Mouse (Mus musculus): Measurements from ENCODE around the gene Six6. TPM values are rescaled to one million over a fixed set of nuclear protein-coding genes. Genes with fewer than 3 reads are reported as not detected.

Six6 gene
- not detected in 2 replicates for polyA plus RNA-seq (2015; fragmentation: Nextera tagmentation; extraction: Ambion mirVana)

DNA sequence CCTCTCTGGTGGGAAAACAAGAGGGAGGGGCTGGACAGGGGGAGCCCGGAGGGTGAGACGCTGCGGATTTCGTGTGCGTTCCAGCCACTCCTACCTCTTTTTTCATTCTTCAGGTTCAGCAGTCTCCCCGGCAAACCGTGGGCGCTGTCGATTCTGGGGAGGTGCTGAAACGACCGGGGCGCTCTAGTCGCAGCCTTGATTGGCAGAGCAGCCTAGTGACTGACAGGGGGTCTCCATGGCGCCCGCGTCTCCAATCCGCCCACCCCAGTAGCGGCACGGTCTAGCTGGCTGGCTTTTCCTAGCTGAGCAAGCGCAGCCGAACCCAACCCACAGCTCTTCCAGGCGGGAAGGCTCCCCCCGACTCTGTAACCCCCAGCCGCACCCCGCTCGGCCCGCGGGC, at the start of gene Six6:
Gene Six6, plus strand, starts transcription at position 277 of the 400 bp plus-strand sequence.

DNA sequence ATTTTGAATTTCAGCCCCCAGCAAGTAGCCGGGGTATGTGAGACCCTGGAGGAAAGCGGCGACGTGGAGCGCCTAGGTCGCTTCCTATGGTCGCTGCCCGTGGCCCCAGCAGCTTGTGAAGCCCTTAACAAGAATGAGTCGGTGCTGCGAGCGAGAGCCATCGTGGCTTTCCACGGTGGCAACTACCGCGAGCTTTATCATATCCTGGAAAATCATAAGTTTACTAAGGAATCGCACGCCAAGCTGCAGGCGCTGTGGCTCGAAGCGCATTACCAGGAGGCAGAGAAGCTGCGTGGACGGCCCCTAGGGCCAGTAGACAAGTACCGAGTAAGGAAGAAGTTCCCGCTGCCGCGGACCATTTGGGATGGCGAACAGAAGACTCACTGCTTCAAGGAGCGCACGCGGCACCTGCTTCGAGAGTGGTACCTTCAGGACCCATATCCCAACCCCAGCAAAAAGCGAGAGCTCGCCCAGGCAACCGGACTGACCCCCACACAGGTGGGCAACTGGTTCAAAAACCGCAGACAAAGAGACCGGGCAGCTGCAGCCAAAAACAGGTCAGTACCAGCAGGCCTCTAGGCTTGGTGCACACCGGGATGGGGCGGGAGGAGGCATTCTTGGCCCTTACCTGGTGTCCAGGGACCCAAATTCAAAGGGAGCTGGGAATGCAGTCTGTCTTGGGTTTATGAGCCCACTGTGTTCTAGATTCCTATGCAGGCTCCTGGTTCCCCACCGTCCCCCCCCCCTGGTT, 554 bp downstream of the Six6 start, which contains the start of gene 4930447C04Rik:
Gene 4930447C04Rik, minus strand, starts transcription at position 704 of the 751 bp plus-strand sequence.

Other genes with a start within 250 kb of the Six6 start
- gene Ppm1a, start 182.4 kb upstream of the Six6 start, polyA plus RNA-seq (2015; fragmentation: Nextera tagmentation; extraction: Ambion mirVana): 39.8 and 40.8 TPM in 2 replicates
- gene 4930447C04Rik, start 882 bp downstream of the Six6 start, polyA plus RNA-seq (2015; fragmentation: Nextera tagmentation; extraction: Ambion mirVana): 0.51 and 0.62 TPM in 2 replicates
- gene Six1, start 114.0 kb downstream of the Six6 start, polyA plus RNA-seq (2015; fragmentation: Nextera tagmentation; extraction: Ambion mirVana): not detected in 2 replicates
- 0.02 and 0.06 TPM in 2 replicates for gene Six4, start 173.6 kb downstream of the Six6 start, polyA plus RNA-seq (2015; fragmentation: Nextera tagmentation; extraction: Ambion mirVana)
- gene Mnat1, start 183.8 kb downstream of the Six6 start, polyA plus RNA-seq (2015; fragmentation: Nextera tagmentation; extraction: Ambion mirVana): 16.2 and 18.0 TPM in 2 replicates